Mouse (Mus musculus): ENCODE measurements around the gene Frmd6. TPM values are rescaled to one million over a fixed set of nuclear protein-coding genes. Genes with fewer than 3 reads are reported as not detected.
A peak's percentile ranks its signal among the peaks of the same experiment; 100 is the strongest.

The Frmd6 gene
- 9.3 and 13.3 TPM in 2 replicates for polyA plus RNA-seq (2015; fragmentation: Nextera tagmentation; extraction: Ambion mirVana)

DNA sequence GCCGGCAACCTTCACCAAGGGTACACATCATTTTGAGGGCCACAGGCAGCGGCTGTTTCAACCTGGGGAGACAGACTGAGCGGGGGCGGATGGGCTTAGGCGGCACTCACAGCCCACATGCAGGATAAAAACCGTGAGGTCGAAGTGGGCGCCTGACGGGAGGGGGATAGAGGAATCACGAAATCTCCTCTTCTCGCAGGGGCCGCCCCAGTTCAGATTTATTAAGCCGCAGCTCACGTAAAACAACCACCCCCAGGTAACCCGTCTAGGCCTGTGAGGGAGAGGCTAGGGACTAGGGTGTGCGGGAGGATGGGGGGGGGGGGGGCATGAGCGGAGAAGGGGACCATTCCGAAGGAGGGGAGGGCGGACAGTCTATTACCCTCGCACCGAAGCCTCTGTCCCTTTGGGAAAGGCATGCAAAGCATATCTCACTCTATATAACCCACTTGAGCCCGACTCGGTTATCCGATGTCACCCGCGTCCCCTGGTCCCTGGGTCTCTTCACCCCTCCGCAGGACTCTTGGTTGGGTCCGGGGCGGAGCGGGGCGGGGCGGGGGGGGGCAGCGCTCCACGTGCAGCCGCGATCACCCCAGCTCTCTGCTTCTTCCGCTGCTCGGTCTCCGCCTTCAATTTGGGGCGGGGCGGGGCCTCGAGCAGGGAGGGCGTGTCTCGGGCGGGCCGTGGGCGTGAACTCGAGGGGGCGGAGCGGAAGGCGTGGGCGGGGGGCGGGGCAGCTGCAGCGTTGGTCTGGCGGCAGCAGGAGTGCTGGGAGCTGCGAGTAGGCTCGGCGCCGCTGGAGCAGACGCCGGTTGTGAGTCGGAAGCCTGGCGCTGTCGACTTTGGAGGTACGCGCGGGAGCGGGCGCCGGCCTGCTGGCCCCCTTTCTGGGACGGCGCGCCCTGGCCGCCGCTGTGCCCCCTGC lies at the start of gene Frmd6:
Gene Frmd6, plus strand, starts transcription at position 786 of the 922 bp plus-strand sequence.
- WGBS, result under 1% methylated on average over 69 of the region's 75 CpGs
- H3K4me3 ChIP-seq (replicated peaks), result peak within 1 kb of the TSS; percentile 83
- H3K4me1 ChIP-seq, result peaks cover 43% of the 10 kb centered on the region
- H3K9me3 ChIP-seq (replicated peaks), result no peaks in the 10 kb centered on the region
- H3K36me3 ChIP-seq, result no peaks in the 10 kb centered on the region
- peak within 1 kb of the TSS; percentile 97 for H3K27ac ChIP-seq (replicated peaks)
- peak within 1 kb of the TSS; percentile 80 for H3K9ac ChIP-seq (replicated peaks)
- H3K4me2 ChIP-seq, result peak within 1 kb of the TSS; percentile 78
- no peaks in the 10 kb centered on the region for H3K27me3 ChIP-seq (replicated peaks)
- ATAC-seq (ENCODE audit: low FRiP score), result peak; percentile 94

DNA sequence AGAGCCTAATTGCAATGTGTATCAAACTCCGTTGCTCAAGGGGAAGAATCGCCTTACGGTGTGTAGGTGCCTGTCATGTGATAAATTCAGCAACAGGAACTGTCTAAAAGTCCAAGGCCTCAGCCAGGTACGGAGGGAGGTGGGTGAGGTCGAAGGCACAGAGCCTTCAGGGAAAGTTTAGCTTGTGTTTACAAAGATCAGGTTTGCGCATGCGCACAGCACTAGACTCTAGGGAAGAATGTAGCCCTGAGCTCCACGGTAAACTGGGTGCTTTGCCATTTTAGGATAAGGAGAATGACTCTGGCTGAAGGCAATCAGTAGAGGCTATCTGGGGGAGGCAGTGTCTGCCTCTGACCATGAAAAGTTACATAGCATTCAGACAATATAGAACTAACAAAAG lies 49.7 kb upstream of the Frmd6 start:
- ATAC-seq (ENCODE audit: low FRiP score), result no peak
- Histone ChIP-seq H3K4me1 (peaks cover 4% of the 10 kb centered on the region; the same call in 1 of the 2 replicates), H3K27me3 (replicated peaks) (no peaks in the 10 kb centered on the region), H3K36me3 (no peaks in the 10 kb centered on the region), H3K4me2 (no peak overlapping the region), H3K9me3 (replicated peaks) (no peaks in the 10 kb centered on the region), H3K27ac (replicated peaks) (no peak overlapping the region), H3K9ac (replicated peaks) (no peak overlapping the region), H3K4me3 (replicated peaks) (no peak overlapping the region)
- 94% methylated on average over 8 of the region's 8 CpGs for WGBS

DNA sequence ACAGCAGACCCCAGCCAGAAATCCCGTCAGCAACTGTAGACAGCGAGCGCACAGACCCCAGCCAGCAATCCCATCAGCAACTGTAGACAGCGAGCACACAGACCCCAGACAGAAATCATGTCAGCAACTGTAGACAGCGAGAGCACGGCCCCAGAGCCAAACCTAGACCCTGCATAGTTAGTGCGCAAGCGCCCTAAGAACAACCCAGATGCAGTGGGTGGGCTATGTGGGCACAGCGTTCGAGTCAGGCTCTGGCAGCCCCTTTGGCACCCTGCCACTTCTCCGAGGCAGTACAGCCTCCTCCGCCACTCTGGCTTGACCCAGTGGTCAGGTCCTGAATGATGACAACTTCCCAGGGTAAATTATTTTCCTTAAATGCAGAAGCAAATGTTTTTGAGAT lies 48.6 kb upstream of the Frmd6 start:
- no peak overlapping the region for H3K27ac ChIP-seq (replicated peaks)
- WGBS, result 74% methylated on average over 12 of the region's 12 CpGs
- H3K4me1 ChIP-seq, result peaks cover 4% of the 10 kb centered on the region; the same call in 1 of the 2 replicates
- H3K9ac ChIP-seq (replicated peaks), result no peak overlapping the region
- no peak overlapping the region for H3K4me3 ChIP-seq (replicated peaks)
- H3K27me3 ChIP-seq (replicated peaks), result no peaks in the 10 kb centered on the region
- no peaks in the 10 kb centered on the region for H3K36me3 ChIP-seq
- ATAC-seq (ENCODE audit: low FRiP score), result no peak
- H3K9me3 ChIP-seq (replicated peaks), result no peaks in the 10 kb centered on the region
- no peak overlapping the region for H3K4me2 ChIP-seq

DNA sequence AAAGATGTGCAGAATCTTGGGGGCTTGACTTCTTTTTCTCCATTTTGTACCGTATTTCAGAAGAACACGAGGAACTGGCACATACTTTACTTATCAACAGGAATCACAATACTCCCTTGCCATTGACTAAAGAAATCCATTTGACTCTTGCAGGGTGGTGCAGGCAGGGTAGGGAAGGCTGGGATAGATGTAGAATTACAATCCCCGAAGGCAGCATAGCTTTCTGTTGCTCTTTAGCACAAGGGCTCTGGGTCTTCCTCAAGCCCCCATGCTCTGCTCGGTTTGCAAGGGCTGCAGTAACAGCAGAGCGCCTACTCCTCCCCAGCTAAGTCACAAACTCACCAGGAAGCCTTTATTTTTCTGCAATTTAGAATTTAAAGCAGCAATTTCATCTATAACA lies 47.8 kb upstream of the Frmd6 start:
- H3K27me3 ChIP-seq (replicated peaks), result no peaks in the 10 kb centered on the region
- H3K4me3 ChIP-seq (replicated peaks), result no peak overlapping the region
- H3K36me3 ChIP-seq, result no peaks in the 10 kb centered on the region
- no peaks in the 10 kb centered on the region for H3K9me3 ChIP-seq (replicated peaks)
- no peak overlapping the region for H3K4me2 ChIP-seq
- H3K27ac ChIP-seq (replicated peaks), result no peak overlapping the region
- WGBS, result 59% methylated on average over 5 of the region's 5 CpGs
- peaks cover 4% of the 10 kb centered on the region; the same call in 1 of the 2 replicates for H3K4me1 ChIP-seq
- H3K9ac ChIP-seq (replicated peaks), result no peak overlapping the region
- ATAC-seq (ENCODE audit: low FRiP score), result no peak

DNA sequence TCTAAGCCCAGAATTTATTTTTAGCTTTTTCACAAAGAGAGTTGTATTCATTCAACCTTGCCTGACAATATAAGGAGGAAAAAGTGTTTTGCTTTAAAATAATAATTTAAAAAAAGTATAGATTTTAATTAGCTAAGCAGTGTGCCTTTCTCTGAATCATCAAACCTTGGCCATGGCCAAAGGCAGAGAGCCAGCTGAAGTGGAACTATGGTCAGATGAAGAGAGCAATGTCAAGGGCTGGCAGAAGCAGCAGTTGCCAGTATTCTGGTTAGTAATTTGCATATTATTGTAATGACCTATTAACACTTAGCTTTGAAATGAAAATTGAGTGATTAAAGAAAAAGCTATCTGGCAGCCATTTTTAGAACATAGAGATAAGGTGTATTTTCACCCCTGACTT lies 47.4 kb upstream of the Frmd6 start:
- ATAC-seq (ENCODE audit: low FRiP score), result no peak
- H3K27ac ChIP-seq (replicated peaks), result no peak overlapping the region

DNA sequence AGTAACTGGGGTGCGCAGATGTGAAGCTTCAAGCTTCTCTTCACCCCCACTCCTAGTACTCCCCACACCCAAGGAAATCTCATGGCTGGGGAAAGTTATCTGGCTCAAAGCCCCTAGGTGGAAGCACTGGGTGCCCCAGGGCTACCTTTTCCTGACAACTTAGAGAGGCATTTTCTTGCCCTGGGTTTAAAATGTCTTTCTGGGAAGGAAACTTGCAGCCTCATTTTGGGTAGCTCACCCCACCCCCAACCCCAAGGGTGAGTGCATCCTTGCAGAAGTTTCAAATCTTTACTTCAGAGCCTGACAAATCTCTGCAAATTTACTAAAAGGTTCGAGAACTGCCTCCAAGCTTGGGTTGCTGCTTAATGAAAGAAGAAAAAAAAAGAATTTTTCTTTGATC lies 47.0 kb upstream of the Frmd6 start:
- H3K4me3 ChIP-seq (replicated peaks), result no peak overlapping the region
- no peaks in the 10 kb centered on the region for H3K27me3 ChIP-seq (replicated peaks)
- ATAC-seq (ENCODE audit: low FRiP score), result no peak
- WGBS, result 66% methylated on average over 2 of the region's 2 CpGs
- no peak overlapping the region for H3K4me2 ChIP-seq
- H3K36me3 ChIP-seq, result no peaks in the 10 kb centered on the region
- no peak overlapping the region for H3K27ac ChIP-seq (replicated peaks)
- H3K9ac ChIP-seq (replicated peaks), result no peak overlapping the region
- no peaks in the 10 kb centered on the region for H3K9me3 ChIP-seq (replicated peaks)
- H3K4me1 ChIP-seq, result peaks cover 5% of the 10 kb centered on the region

More for the DNA sequence above, 47.4 kb upstream of the Frmd6 start:
- H3K4me2 ChIP-seq, result no peak overlapping the region
- no peaks in the 10 kb centered on the region for H3K36me3 ChIP-seq
- no peak overlapping the region for H3K4me3 ChIP-seq (replicated peaks)
- peaks cover 4% of the 10 kb centered on the region; the same call in 1 of the 2 replicates for H3K4me1 ChIP-seq
- H3K9me3 ChIP-seq (replicated peaks), result no peaks in the 10 kb centered on the region
- H3K27me3 ChIP-seq (replicated peaks), result no peaks in the 10 kb centered on the region
- H3K9ac ChIP-seq (replicated peaks), result no peak overlapping the region

DNA sequence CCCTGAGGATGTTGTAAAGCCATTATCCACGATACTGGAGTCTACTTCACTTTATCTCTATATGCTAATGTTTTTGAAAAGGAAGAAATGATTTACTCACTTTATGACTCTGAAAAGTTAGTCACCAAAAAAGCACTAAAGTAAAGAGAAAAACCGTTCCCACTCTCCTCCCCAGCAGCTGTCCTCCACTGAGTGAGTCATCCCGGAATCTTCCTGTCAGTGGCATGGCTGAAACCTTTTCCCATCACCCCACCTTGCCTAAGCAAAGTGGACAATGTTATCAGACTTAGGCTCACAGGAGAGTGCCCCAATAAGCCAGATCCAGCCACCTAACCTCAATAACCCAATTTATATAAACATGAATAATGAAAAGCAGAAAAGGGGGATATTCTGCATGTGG lies 46.6 kb upstream of the Frmd6 start:
- Histone ChIP-seq H3K4me3 (replicated peaks) (no peak overlapping the region), H3K4me1 (peaks cover 10% of the 10 kb centered on the region), H3K9me3 (replicated peaks) (no peaks in the 10 kb centered on the region), H3K27me3 (replicated peaks) (no peaks in the 10 kb centered on the region), H3K4me2 (no peak overlapping the region), H3K27ac (replicated peaks) (no peak overlapping the region), H3K36me3 (no peaks in the 10 kb centered on the region), H3K9ac (replicated peaks) (no peak overlapping the region)
- WGBS, result 34% methylated on average over 3 of the region's 3 CpGs
- no peak for ATAC-seq (ENCODE audit: low FRiP score)

DNA sequence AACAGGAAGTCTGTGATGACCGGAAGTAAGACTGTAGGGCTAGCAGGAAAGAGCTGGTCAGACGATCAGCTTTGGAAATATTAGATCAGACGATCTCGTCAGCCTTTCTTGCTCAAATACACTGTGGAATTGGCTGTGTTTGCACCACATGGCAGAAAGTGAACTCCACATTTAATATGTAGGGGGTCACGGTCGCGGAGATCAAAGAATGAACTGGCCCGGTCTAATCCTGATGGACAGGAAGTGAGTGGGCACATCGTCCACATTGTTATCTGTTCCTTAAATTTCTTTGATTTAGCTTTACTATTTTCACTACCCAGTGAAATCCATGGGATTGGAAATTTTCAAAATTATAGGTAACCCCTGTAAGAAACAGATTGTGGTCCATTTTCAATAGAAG lies 42.3 kb upstream of the Frmd6 start:
- ATAC-seq (ENCODE audit: low FRiP score), result no peak

DNA sequence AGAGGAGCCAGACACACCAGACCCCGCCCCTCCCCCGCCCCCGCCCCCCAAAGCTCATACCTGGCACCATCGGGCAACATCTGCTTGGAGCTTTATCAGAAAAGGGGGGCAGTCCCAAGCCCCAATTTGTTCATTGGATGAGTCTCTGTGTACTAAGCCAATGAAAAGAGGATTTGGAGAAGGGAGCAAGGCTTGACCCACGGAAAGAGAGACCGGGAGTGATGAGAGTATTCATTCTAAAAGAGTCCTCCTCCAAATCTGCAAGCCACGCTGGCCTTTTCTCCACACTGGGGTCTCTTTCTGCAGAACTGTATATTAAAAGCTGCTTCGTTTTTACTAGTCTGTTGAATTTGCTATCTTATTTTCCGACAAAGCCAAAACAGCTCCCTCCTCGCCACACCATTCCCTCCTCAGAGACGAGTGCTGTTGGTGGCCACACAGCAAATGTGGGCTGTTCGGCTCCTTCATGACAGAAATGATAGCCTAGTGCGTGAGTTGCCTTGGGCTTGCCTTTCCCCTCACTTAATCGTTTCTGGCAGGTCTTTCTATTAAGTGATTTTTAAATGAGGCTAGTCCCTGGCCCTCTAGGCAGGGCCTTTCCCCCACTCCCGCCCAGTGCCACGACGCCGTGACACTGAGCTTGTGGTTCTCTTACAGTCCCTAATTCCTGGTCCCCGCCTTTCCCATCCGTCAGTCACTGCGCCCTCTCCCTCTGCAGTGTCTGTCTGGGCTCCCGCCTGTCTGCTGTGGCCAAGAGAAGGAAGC lies 41.7 kb upstream of the Frmd6 start:
- H3K4me2 ChIP-seq, result peak overlapping the region; percentile 37
- H3K4me3 ChIP-seq (replicated peaks), result no peak overlapping the region
- no peak overlapping the region for H3K27ac ChIP-seq (replicated peaks)
- no peaks in the 10 kb centered on the region for H3K9me3 ChIP-seq (replicated peaks)
- no peaks in the 10 kb centered on the region for H3K36me3 ChIP-seq
- H3K9ac ChIP-seq (replicated peaks), result no peak overlapping the region
- ATAC-seq (ENCODE audit: low FRiP score), result no peak
- peaks cover 12% of the 10 kb centered on the region for H3K4me1 ChIP-seq
- 24% methylated on average over 22 of the region's 22 CpGs for WGBS
- no peaks in the 10 kb centered on the region for H3K27me3 ChIP-seq (replicated peaks)

More for the DNA sequence above, 42.3 kb upstream of the Frmd6 start:
- H3K4me3 ChIP-seq (replicated peaks), result no peak overlapping the region
- H3K9me3 ChIP-seq (replicated peaks), result no peaks in the 10 kb centered on the region
- H3K36me3 ChIP-seq, result no peaks in the 10 kb centered on the region
- H3K4me1 ChIP-seq, result peaks cover 12% of the 10 kb centered on the region
- no peak overlapping the region for H3K9ac ChIP-seq (replicated peaks)
- H3K4me2 ChIP-seq, result no peak overlapping the region
- WGBS, result 64% methylated on average over 9 of the region's 9 CpGs
- no peak overlapping the region for H3K27ac ChIP-seq (replicated peaks)
- H3K27me3 ChIP-seq (replicated peaks), result no peaks in the 10 kb centered on the region

DNA sequence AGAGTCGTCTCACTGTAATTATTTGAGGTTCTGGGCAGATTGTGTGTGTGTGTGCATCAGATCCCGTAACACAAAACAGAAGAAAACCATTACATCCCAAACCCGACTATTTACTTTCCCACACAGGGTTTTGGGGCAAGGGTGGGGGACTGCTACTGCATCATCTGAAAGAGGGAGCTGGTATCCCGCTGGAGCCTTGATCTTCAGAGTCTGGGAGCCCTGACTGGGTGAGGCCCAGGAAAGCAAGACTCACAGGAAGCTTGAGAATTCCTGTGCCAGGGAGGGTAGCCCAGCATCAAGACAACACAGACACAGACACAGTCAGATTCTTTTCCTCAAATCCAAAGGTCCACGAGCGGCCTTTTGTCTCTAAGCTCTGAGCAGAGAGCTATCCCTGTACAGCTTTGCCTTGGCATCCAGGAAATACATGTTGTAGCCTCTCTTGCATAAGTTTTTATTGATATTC lies 41.0 kb upstream of the Frmd6 start:
- ATAC-seq (ENCODE audit: low FRiP score), result no peak
- peak overlapping the region; percentile 37; the same call in 1 of the 2 replicates for H3K4me2 ChIP-seq
- no peaks in the 10 kb centered on the region for H3K36me3 ChIP-seq
- 37% methylated on average over 6 of the region's 6 CpGs for WGBS
- H3K9ac ChIP-seq (replicated peaks), result no peak overlapping the region
- no peak overlapping the region for H3K27ac ChIP-seq (replicated peaks)
- H3K4me3 ChIP-seq (replicated peaks), result no peak overlapping the region
- H3K4me1 ChIP-seq, result peaks cover 12% of the 10 kb centered on the region
- H3K27me3 ChIP-seq (replicated peaks), result no peaks in the 10 kb centered on the region
- no peaks in the 10 kb centered on the region for H3K9me3 ChIP-seq (replicated peaks)

DNA sequence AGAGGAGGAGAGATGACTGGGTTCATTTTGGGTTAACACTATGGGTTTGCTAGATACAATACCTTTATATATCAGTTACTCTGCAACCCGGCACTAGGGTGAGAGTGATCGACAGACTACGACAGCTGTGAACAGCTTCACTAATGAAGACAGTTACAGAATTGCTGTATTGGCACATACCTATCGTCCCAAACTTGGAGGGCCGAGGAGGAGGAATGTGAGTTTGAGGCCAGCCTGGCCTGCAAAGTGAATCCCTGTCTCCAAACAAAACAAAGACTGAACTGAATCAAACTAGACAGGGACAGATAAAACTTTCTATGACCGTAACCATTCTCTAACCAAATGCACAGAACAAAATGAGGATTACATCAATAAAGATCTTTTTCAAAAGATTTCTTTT lies 36.0 kb upstream of the Frmd6 start:
- H3K27ac ChIP-seq (replicated peaks), result no peak overlapping the region
- no peak for ATAC-seq (ENCODE audit: low FRiP score)
- WGBS, result 88% methylated on average over 6 of the region's 6 CpGs
- H3K27me3 ChIP-seq (replicated peaks), result no peaks in the 10 kb centered on the region
- H3K4me1 ChIP-seq, result no peaks in the 10 kb centered on the region
- no peaks in the 10 kb centered on the region for H3K36me3 ChIP-seq
- H3K4me3 ChIP-seq (replicated peaks), result no peak overlapping the region
- H3K9ac ChIP-seq (replicated peaks), result no peak overlapping the region
- H3K4me2 ChIP-seq, result no peak overlapping the region
- H3K9me3 ChIP-seq (replicated peaks), result no peaks in the 10 kb centered on the region
